Mouse (Mus musculus) midbrain, embryonic 14.5 days (tissue): ENCODE measurements around the gene Spsb4. TPM values are rescaled to one million over a fixed set of nuclear protein-coding genes. Genes with fewer than 3 reads are reported as not detected.
A peak's percentile ranks its signal among the peaks of the same experiment; 100 is the strongest.

Source experiments
- ATAC-seq: fragments of 200-750 bp; cut with Nextera tagmentation; 2 replicates; pipeline ENCODE4 v1.8.0; 2017; ENCODE audit warnings: moderate number of reproducible peaks, moderate library complexity; ENCODE audit not compliant: low FRiP score, low TSS enrichment
- DNase-seq: peaks from one replicate; pipeline ENCODE4 v3.0.0-alpha.2; 2015
- H3K27ac ChIP-seq: fragments of 300-500 bp; sonication (generic); replicated peaks from 2 replicates; pipeline ENCODE4 v1.5.1; 2014; ENCODE audit warnings: mild to moderate bottlenecking, low read depth, low read length, moderate library complexity
- H3K27me3 ChIP-seq: fragments of 300-500 bp; sonication (generic); 2 replicates; pipeline ENCODE4 v1.6.1; 2014; ENCODE audit warnings: low read length, control low read depth, mixed read lengths; ENCODE audit not compliant: control insufficient read depth, insufficient read depth
- H3K36me3 ChIP-seq: fragments of 300-500 bp; sonication (generic); 2 replicates; pipeline ENCODE4 v1.6.1; 2014; ENCODE audit warnings: low read length, control low read depth; ENCODE audit not compliant: control insufficient read depth, insufficient read depth
- H3K4me1 ChIP-seq: fragments of 300-500 bp; sonication (generic); 2 replicates; pipeline ENCODE4 v1.6.1; 2014; ENCODE audit warnings: mild to moderate bottlenecking, antibody characterized with exemption, low read length, control low read depth; ENCODE audit not compliant: control insufficient read depth, insufficient read depth
- H3K4me2 ChIP-seq: fragments of 300-500 bp; sonication (generic); 2 replicates; pipeline ENCODE4 v1.6.1; 2014; ENCODE audit warnings: mild to moderate bottlenecking, low read length, moderate library complexity
- H3K4me3 ChIP-seq: fragments of 300-500 bp; sonication (generic); replicated peaks from 2 replicates; pipeline ENCODE4 v1.5.1; 2014; ENCODE audit warnings: low read depth, low read length
- H3K9ac ChIP-seq: fragments of 300-500 bp; sonication (generic); replicated peaks from 2 replicates; pipeline ENCODE4 v1.6.1; 2014; ENCODE audit warnings: mild to moderate bottlenecking, low read length, moderate library complexity
- H3K9me3 ChIP-seq: fragments of 300-500 bp; sonication (generic); 2 replicates; pipeline ENCODE4 v1.6.1; 2016; ENCODE audit warnings: low read length, control low read depth, mixed read lengths; ENCODE audit not compliant: control insufficient read depth
- WGBS: fragments of 180-500 bp; shearing (Covaris S2); extraction: QIAGEN DNeasy Blood & Tissue Kit; methylation state at CpG from one replicate; pipeline ENCODE4 v1.1.7; 2014; 5-methylcytosine and 5-hydroxymethylcytosine counted together
- polyA plus RNA-seq: library from polyadenylated mRNA; unstranded; fragments of >200 nt; fragmentation: Nextera tagmentation; extraction: Ambion mirVana; gene quantifications from 2 replicates; pipeline ENCODE4 v1.2.1, GENCODE M21; 2014

Spsb4 gene
- polyA plus RNA-seq, 1 experiment from 2014 or later: 38.5 TPM

GRCm38 (mm10) chr9:96923577-96924316, 94.9 kb downstream of the Spsb4 start:
- Histone ChIP-seq H3K27me3 (no peaks in the 10 kb centered on the region), H3K9ac (no peak overlapping the region), H3K4me2 (no peak overlapping the region), H3K9me3 (no peaks in the 10 kb centered on the region), H3K36me3 (no peaks in the 10 kb centered on the region), H3K27ac (no peak overlapping the region), H3K4me1 (0 out of 2 replicates have a peak, but pooled peaks cover 6% of the 10 kb centered on the region), H3K4me3 (no peak overlapping the region)
- DNase-seq (no peak), ATAC-seq (no peak)
- WGBS: 86% methylated on average over 17 of the region's 17 CpGs

GRCm38 (mm10) chr9:96923119-96923518, 95.5 kb downstream of the Spsb4 start:
- no peak overlapping the region for H3K4me3 ChIP-seq
- no peak for ATAC-seq
- H3K4me2 ChIP-seq: no peak overlapping the region
- no peak overlapping the region for H3K9ac ChIP-seq
- 0 out of 2 replicates have a peak, but pooled peaks cover 6% of the 10 kb centered on the region for H3K4me1 ChIP-seq
- no peaks in the 10 kb centered on the region for H3K9me3 ChIP-seq
- no peak overlapping the region for H3K27ac ChIP-seq
- 71% methylated on average over 6 of the region's 6 CpGs for WGBS
- no peak for DNase-seq
- no peaks in the 10 kb centered on the region for H3K27me3 ChIP-seq
- H3K36me3 ChIP-seq: no peaks in the 10 kb centered on the region

DNA sequence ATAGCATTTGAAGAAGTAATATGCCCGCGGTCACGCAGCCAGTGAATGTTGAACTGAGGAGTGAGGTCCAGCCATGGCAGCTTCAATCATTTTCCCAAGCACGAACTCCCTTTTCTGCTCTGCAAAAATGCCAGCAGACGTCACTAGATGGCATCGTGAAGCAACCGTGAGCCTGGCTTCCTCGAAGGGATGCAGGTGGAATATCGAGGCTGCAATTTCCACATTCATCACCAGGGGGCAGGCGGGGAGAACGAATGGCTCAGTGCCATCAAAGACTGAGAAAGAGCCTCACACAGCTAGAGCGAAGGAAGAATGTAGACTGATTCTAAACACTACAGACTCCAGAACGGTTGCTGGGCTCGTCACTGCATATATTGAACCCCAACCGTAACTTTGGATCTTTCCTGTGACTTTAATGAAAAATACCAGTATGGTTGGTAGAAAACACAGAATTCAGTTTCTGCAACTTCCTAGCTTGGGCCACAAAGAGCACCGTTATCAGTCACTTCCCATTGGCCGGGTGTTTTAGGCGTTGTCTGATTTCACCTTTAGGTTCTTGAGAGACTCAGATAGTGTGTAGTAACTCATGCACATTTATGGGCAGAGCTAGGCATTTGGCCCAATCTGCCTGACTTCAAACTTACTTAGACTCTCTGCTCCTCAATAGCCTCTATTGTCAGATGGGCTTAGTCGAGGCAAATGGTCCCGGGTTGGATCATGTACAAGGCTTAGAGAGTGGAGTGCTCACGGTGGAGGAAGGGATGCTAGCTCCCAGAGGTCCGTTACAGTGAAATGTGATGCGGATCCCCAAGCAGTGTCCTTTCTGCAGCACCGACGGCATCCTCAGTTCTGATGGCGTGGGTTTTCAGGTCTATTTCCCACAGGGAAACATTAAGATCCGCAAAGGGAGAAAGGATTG, 101.8 kb downstream of the Spsb4 start:
- no peak overlapping the region for H3K9ac ChIP-seq
- ATAC-seq: peak; percentile 80; the same call in 1 of the 2 replicates
- no peaks in the 10 kb centered on the region for H3K4me1 ChIP-seq
- peak; percentile 98 for DNase-seq
- no peak overlapping the region for H3K4me2 ChIP-seq
- no peaks in the 10 kb centered on the region for H3K36me3 ChIP-seq
- H3K9me3 ChIP-seq: no peaks in the 10 kb centered on the region
- H3K4me3 ChIP-seq: no peak overlapping the region
- 35% methylated on average over 27 of the region's 27 CpGs for WGBS
- no peaks in the 10 kb centered on the region for H3K27me3 ChIP-seq
- H3K27ac ChIP-seq: no peak overlapping the region

GRCm38 (mm10) chr9:96916076-96916475, 102.6 kb downstream of the Spsb4 start:
- no peak overlapping the region for H3K4me3 ChIP-seq
- ATAC-seq (0 out of 2 replicates have a peak, but pooled peaks have one; percentile 35), DNase-seq (no peak)
- H3K36me3 ChIP-seq: no peaks in the 10 kb centered on the region
- H3K27ac ChIP-seq: no peak overlapping the region
- H3K4me2 ChIP-seq: no peak overlapping the region
- no peaks in the 10 kb centered on the region for H3K27me3 ChIP-seq
- H3K9ac ChIP-seq: no peak overlapping the region
- H3K4me1 ChIP-seq: no peaks in the 10 kb centered on the region
- no peaks in the 10 kb centered on the region for H3K9me3 ChIP-seq
- 60% methylated on average over 7 of the region's 7 CpGs for WGBS

DNA sequence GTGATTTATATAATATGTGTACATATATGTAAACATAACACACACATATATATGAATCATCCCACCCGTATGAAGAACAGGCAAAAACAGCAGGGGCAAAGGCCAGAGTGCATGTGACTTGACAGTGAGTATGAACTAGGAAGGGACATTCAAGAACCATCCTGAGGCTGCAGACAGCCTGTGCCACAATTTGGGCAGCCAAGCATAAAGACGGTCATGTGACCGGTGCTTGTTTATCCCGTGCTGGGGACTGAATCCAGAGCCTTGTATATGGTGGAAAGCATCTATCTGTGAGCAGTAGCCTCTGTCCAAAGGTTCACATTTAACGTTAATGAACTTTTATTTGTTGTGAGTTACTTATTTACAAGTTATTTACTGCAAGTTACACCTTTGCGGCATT, 103.8 kb downstream of the Spsb4 start:
- no peaks in the 10 kb centered on the region for H3K36me3 ChIP-seq
- H3K27me3 ChIP-seq: no peaks in the 10 kb centered on the region
- 77% methylated on average over 6 of the region's 6 CpGs for WGBS
- no peaks in the 10 kb centered on the region for H3K9me3 ChIP-seq
- no peak overlapping the region for H3K9ac ChIP-seq
- H3K4me1 ChIP-seq: no peaks in the 10 kb centered on the region
- no peak overlapping the region for H3K4me2 ChIP-seq
- ATAC-seq (no peak), DNase-seq (no peak)
- no peak overlapping the region for H3K27ac ChIP-seq
- H3K4me3 ChIP-seq: no peak overlapping the region

GRCm38 (mm10) chr9:96914005-96914404, 104.6 kb downstream of the Spsb4 start:
- H3K27ac ChIP-seq: no peak overlapping the region
- no peak overlapping the region for H3K4me2 ChIP-seq
- DNase-seq (no peak), ATAC-seq (no peak)
- H3K4me3 ChIP-seq: no peak overlapping the region
- no peaks in the 10 kb centered on the region for H3K9me3 ChIP-seq
- H3K27me3 ChIP-seq: no peaks in the 10 kb centered on the region
- no peaks in the 10 kb centered on the region for H3K36me3 ChIP-seq
- H3K4me1 ChIP-seq: no peaks in the 10 kb centered on the region
- H3K9ac ChIP-seq: no peak overlapping the region
- 88% methylated on average over 3 of the region's 3 CpGs for WGBS

DNA sequence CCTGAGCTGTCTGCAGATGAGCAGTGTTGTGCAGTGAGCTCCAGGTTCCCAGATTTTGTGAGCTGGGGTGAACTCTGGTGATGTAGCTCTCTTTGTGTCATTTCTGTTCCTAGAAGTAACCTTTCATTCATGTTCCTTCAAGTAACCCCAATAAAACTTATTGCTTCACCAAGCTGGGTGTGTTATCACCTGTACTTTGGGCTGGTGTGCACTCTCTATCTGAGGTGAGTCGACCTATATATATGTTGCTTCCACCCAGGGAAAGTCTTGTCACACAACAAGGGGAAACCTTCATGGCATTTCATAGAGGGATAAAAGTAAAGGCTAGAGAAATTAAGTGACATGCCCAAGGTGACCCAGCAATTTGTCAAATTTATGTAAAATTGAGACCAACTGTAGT, 109.1 kb downstream of the Spsb4 start:
- no peaks in the 10 kb centered on the region for H3K36me3 ChIP-seq
- H3K9me3 ChIP-seq: no peaks in the 10 kb centered on the region
- no peak overlapping the region for H3K4me2 ChIP-seq
- no peaks in the 10 kb centered on the region for H3K27me3 ChIP-seq
- H3K27ac ChIP-seq: no peak overlapping the region
- no peak overlapping the region for H3K4me3 ChIP-seq
- no peak for DNase-seq
- no peaks in the 10 kb centered on the region for H3K4me1 ChIP-seq
- WGBS: 96% methylated on average over 1 of the region's 1 CpGs
- H3K9ac ChIP-seq: no peak overlapping the region
- no peak for ATAC-seq

- Histone ChIP-seq H3K36me3 (no peaks in the 10 kb centered on the region), H3K4me1 (no peaks in the 10 kb centered on the region), H3K27ac (no peak overlapping the region), H3K27me3 (no peaks in the 10 kb centered on the region), H3K4me2 (no peak overlapping the region), H3K4me3 (no peak overlapping the region), H3K9ac (no peak overlapping the region), H3K9me3 (no peaks in the 10 kb centered on the region)
- WGBS: 86% methylated on average over 2 of the region's 2 CpGs
- ATAC-seq (no peak), DNase-seq (no peak)
Observed at GRCm38 (mm10) chr9:96908737-96909136, 109.9 kb downstream of the Spsb4 start.
